Mouse (Mus musculus): Measurements from ENCODE around the gene Slc7a14.
"Not testable (repeated sequence)": the region's sequence is repeated elsewhere in the genome, so short reads cannot be mapped to it uniquely, and the experiment has no call there.

Slc7a14 gene

DNA sequence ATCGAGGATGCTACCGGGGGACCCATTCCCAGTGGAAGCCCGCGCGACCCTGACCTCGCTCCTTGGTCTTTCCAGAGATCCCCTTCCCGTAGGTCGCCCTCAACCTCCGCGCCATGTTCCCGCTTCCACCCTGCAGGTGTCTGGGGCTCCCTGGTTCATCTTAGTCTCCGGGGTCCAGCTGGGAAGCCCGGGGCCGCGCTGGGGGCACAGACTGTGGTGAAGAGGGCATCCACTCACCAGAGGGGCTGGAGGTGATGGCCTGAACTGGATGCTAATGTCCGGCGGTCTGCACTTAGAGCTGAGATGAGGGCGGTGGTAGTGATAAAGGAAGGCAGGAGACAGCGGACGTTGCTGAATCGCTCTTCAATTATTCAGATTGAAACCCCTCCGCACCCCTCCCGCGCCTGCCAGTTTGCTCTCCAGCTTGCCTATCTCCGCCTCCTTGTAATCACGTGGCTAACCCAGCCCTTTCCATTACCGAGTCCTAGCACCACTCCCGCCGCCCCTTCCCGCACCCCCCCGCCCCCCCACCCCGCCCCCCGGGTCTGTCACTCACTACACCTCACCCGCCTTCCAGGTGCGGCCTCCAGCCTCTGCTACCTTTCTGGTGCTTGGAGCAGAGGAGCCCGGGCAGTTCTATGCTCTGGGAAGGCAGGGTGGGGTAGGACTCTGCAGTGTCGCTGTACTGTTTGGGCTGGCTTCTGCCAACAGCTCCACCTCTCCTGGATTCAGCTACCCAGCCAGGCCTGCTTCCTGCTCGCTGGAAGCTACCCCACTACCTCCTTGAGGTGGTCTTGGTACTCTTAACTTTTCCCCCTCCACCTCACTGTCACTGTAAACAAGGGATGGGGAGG lies at the start of gene Slc7a14:
Slc7a14 (minus strand) TSS at position 445 of the 854 bp plus-strand sequence.
- in situ Hi-C loops (cut with MboI; ENCODE audit: low pct_unique_long_range_greater_than_20kb in 1 of 2, low sequenced_read_pairs in 2 of 2, unreplicated experiment in 1 of 2): no loop called here

DNA sequence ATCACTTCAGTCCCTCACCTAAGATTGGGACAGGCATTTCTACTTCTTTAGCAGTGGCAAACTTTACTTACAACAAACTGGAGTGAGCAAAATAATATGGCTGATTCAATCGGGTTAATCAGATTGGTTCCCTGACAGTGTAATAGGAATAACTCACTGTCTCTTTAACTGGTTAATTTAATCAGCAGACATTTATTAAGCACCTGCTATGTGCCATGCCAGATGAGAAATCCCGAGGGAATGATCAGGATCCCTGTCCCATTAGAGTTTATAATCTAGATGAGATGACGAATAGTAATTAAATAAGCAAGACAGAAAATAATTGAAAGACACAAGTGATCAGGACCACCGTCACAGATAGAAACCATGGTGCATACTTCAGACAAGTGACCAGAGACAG lies 36.4 kb upstream of the Slc7a14 start:
- in situ Hi-C loops (cut with MboI; ENCODE audit: low pct_unique_long_range_greater_than_20kb in 1 of 2, low sequenced_read_pairs in 2 of 2, unreplicated experiment in 1 of 2): no loop called here

DNA sequence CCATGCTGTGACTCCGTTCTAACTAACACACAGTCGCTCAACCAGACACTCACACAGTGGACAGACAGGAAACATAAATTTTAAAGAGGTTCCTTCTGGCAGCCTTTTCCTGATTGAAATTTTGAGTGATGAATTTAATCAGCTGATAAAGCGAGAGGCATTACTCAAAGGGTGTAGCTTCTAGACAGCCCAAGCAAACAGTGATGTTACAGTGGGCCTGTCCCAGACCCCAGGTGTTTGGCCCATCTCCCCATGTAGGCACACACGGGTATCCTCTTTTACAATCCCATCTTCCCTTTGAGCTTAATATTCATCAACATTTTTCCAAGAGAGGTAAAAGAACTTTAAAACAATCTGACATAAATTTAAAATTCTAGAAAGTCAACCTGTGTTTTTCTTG lies 35.6 kb upstream of the Slc7a14 start:
- in situ Hi-C loops (cut with MboI; ENCODE audit: low pct_unique_long_range_greater_than_20kb in 1 of 2, low sequenced_read_pairs in 2 of 2, unreplicated experiment in 1 of 2): no loop called here

DNA sequence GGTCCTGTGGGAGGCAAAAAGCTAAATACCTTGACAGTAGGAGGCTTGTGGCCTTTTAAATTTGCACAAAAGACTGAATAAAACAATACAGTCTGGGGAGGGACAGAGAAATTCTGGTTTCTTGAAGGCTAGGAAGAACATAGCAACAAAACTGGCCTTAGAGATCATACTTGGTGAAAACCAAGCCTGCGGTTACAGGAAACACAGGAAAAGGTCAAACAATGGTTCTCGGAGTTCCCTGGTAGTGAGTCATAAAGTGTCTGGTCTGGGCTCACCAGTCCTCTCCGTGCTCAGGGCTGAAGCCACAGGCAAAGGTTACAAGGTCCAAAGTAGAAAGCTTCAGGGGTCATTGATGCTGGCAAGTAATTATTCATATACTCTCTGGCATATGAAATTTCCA lies 29.1 kb upstream of the Slc7a14 start:
- in situ Hi-C loops (cut with MboI; ENCODE audit: low pct_unique_long_range_greater_than_20kb in 1 of 2, low sequenced_read_pairs in 2 of 2, unreplicated experiment in 1 of 2): no loop called here

DNA sequence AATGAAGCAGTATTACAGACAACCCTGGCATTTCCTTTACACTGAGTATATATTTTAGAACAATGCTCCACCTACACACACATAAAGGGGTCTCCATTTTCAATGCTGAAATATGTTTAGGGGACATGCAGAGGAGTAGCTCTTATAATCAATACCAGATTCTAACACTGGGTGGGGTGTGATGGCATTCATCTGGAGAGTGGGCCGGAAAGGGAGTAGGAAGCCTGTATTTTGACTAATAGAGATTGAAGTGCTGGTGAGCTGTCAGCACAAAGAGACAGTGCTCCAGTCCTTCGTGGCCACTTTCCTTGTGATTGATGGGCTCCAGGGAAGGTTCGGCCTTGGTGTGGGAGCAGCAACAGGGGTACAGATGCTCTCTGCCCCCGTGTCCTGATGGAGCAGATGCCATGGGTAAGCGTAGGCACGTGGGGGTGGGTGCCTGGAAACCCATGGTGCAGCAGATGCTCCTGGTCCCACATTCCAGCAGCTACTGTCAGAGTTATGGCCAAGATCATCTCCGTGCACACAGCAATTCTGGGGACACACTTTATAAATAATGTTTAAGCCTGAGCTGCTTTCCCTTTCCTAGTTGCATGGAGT lies 18.2 kb upstream of the Slc7a14 start:
- in situ Hi-C loops (cut with MboI; ENCODE audit: low pct_unique_long_range_greater_than_20kb in 1 of 2, low sequenced_read_pairs in 2 of 2, unreplicated experiment in 1 of 2): no loop called here

DNA sequence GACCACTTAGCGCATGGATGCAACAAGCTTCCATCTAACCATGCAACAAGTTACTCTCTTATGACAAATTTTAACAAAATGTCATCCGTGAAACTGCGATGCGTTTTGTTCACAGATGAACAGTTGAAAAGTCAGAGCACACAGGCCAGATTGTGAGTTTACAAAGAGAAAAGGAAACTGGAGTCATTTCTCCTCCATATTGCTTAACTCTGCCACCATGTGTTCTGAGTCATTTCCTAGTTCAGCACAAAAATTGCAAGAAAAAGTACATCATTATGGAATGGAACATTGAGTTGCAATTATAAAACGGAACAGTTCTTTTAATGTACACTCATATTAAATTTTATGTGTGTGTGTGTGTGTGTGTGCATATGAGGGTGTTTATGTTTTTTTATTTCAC lies 17.6 kb upstream of the Slc7a14 start:
- in situ Hi-C loops (cut with MboI; ENCODE audit: low pct_unique_long_range_greater_than_20kb in 1 of 2, low sequenced_read_pairs in 2 of 2, unreplicated experiment in 1 of 2): no loop called here

DNA sequence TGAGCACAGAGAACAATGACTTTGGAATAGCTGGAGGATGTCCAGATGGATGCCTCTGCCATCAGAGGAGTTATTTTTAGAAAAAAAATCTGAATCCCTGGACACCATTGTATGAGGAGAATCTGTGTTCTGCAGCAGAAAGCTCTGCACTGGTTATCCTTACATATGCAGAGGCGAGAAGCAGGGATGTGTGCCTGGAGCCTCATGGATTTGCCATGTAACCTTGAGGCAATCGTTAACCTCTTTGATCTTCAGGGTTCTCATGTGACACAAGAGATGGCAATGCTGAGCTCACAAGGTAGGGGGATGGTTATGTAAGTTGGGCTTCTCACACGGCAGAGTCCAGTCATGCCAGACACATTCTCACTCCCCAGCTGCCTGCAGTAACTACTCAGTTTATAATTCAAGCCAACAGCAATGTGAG lies 14.1 kb upstream of the Slc7a14 start:
- in situ Hi-C loops (cut with MboI; ENCODE audit: low pct_unique_long_range_greater_than_20kb in 1 of 2, low sequenced_read_pairs in 2 of 2, unreplicated experiment in 1 of 2): no loop called here

DNA sequence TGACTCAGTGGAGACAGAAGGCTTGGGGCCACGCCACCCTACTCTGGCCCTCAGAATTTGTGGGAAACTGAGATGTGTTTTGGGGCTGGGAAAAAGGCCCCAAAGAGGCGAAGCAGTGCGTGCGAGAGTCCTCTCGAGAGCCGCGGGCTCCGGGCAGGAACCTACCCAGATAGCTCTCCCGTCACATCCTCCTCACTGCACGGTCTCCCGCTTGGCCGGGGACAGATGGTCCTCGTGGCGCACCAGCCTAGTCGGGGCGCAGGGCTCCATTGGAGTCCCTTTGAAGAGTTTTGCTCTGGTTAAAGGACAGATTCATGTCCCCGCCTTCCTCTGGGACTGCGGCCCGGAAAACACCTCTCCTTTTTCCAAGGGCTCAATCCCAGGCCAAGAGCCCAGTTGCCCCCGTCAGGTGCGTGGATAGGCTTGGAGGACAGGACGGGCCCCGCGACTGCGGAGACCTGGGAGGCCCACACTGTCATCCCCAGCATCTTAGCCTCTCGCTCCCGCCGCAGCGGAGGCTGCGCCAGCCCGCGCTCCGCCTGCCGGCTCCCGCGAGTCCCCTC lies 726 bp downstream of the Slc7a14 start:
- in situ Hi-C loops (cut with MboI; ENCODE audit: low pct_unique_long_range_greater_than_20kb in 1 of 2, low sequenced_read_pairs in 2 of 2, unreplicated experiment in 1 of 2): no loop called here

DNA sequence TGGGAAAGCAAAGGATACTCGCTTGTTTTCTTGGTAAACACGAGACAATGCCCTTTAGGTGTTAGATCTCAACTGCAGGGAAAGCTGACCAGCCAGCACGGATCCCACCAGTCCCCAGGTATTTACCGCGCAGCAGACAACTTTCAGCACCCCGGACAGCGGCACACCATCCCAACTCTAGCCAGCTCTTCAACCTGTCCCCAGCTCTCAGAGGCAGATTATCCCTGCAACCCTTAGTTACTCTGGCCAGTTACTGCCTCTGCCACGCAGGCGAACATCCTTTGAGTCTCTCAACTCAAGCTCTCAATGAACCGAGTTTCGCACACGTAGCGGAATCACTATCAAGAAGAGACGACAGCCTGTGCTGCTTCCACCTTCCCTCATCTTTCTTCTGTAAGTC lies 1.3 kb downstream of the Slc7a14 start:
- in situ Hi-C loops (cut with MboI; ENCODE audit: low pct_unique_long_range_greater_than_20kb in 1 of 2, low sequenced_read_pairs in 2 of 2, unreplicated experiment in 1 of 2): no loop called here

DNA sequence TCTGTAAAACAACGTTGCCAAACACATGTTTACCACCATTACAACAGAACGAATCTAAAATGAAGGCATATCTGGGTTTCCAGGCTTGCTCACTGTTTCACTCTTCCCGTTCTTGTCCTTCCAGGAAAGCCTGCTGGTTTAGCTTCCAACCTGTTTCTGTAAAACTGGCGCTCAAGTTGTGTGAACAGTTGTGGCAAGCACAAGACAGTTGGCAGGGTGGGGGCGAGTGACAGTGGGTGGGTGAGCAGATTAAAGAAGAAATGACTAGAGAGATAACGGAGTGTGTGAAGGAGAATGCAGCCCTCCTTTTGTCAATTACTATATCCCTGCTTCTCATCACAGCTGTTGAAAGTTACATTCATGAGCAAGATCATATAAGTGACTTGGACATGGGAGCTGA lies 2.2 kb downstream of the Slc7a14 start:
- in situ Hi-C loops (cut with MboI; ENCODE audit: low pct_unique_long_range_greater_than_20kb in 1 of 2, low sequenced_read_pairs in 2 of 2, unreplicated experiment in 1 of 2): no loop called here

DNA sequence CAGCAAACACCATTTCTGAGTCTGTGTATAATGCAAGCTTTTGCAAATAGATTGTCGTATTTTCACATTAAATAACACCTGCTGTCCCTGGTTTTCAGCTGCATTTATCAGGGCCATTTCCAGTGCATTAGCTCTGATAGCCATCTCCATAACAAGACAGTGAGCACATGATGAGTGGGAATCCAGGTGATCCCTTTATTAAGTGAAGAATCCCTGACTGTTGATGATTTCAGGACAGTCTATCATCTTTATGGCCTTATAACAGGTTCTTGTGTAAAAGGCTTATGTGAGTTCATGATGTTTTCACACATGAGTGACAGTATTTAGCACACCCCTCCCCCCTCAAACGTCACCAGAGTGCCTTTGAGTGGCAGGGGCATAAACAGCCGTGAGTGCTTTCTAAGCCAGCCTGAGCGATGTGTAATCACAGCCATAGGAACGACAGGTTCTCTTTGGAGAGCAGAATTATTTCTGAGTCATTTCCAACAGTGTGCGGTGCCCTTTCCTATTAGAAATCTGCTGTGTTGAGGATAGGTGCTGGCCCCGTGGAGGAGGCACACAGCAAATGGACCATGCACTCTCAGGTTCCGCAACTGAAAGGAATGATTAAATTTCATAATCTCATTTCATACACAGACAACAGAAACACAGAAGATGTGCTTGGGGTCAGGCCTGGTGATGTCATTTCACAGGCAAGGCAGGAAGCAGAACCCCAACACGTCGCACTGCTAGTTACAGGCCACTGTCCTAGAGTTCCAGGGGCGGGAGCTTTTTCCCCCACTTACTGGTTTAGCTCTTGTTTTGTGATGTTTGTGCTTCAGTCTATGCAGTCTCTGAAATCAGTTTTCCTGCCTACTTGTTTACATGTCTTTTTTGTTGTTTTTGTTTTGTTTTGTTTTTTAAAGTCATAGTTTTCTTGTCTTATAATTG lies 18.2 kb downstream of the Slc7a14 start:
- in situ Hi-C loops (cut with MboI; ENCODE audit: low pct_unique_long_range_greater_than_20kb in 1 of 2, low sequenced_read_pairs in 2 of 2, unreplicated experiment in 1 of 2): no loop called here

DNA sequence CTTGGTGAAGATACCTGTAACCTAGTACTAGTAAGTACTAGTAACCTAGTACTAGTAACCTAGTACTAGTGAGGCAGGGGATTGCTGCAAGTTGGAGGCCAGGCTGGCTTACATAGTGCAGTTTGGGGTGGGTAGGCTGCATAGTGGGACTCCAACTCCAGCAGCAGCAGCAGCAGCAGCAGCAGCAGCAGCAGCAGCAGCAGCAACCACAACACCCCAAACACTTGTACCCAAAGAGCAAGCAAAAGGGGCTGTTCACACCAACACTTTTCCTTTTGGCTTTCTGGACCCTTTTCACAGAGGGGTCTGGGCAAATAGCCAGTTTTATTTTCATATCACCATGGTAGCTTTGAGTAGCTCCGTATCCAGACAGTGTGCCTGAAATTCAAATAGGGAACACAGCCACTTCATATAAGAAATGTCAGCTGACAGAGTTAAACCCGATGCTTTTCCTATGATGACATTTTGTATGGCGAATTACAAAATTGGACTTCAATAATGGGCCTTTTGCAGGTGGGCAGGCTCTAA lies 22.7 kb downstream of the Slc7a14 start:
- in situ Hi-C loops (cut with MboI; ENCODE audit: low pct_unique_long_range_greater_than_20kb in 1 of 2, low sequenced_read_pairs in 2 of 2, unreplicated experiment in 1 of 2): no loop called here

DNA sequence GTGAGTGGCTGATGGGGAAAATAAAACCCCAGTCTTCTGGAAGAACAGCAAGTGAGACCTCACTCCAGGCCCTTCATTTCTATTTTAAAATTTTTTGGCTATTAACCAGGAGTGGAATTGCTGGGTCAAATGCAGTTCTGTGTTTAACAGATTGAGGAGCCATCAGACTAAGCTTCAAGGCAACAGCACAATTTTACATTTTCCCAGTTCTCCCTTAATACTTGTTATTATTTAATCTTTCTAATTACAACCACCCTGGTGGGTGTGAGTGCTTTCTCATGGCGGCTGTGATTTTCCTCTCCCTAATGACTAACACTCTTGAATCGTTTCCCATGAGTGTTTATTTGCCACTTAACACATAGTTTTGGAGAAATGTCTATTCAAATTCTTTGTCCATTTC lies 29.1 kb downstream of the Slc7a14 start:
- in situ Hi-C loops (cut with MboI; ENCODE audit: low pct_unique_long_range_greater_than_20kb in 1 of 2, low sequenced_read_pairs in 2 of 2, unreplicated experiment in 1 of 2): no loop called here

DNA sequence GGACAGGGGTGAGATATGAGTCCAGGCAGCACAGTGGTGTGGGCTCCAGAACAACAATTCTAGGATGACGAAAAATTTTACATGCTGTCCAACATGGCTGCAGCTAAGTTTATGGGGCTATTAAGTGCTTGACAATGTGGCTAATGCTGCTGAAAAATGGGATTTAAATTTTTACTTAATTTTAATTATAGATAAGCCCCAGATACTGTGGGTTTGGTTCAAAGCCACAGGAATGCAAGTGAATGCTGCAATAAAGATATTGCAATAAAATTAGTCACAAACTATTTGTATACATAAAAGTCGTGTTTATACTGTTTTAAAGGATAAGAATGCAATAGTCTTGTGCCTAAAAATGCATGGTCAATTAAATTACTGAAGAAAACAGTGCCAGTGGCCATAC lies 35.3 kb downstream of the Slc7a14 start:
- in situ Hi-C loops (cut with MboI; ENCODE audit: low pct_unique_long_range_greater_than_20kb in 1 of 2, low sequenced_read_pairs in 2 of 2, unreplicated experiment in 1 of 2): no loop called here

DNA sequence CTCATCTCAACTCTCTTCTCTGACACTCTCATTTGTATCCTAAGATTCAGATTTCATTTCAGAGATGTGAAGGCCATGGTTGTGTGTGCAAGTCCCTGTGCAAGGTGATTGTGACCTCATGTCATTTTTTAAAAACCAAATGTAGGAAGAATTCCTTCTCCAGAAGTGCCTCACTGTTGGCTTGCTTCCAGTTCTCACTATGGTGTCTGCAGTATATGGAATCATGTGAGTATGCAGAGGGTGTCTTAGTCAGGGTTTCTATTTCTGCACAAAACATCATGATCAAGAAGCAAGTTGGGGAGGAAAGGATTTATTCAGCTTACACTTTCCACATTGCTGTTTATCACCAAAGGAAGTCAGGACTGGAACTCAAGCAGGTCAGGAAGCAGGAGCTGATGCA lies 36.9 kb downstream of the Slc7a14 start:
- in situ Hi-C loops (cut with MboI; ENCODE audit: low pct_unique_long_range_greater_than_20kb in 1 of 2, low sequenced_read_pairs in 2 of 2, unreplicated experiment in 1 of 2): not testable (repeated sequence)

DNA sequence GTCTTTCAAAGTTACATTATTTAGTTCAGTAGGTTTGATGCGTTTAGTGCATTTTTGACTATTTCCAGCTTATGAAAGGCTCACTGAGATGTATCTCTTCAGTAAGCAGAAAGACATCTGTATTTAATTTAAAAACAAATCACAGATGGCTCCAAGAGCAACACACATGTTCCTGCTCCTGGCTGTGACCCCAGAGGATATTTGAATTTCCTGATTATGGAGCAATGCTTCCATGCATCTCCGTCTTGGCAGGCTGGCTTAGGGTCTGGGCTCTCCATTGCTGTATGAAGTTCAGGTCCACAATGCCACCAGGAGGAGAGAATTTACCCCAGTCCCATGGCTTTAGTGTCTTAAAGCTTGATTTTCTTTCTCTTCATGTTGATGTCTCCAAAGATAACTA lies 37.5 kb downstream of the Slc7a14 start:
- in situ Hi-C loops (cut with MboI; ENCODE audit: low pct_unique_long_range_greater_than_20kb in 1 of 2, low sequenced_read_pairs in 2 of 2, unreplicated experiment in 1 of 2): no loop called here

DNA sequence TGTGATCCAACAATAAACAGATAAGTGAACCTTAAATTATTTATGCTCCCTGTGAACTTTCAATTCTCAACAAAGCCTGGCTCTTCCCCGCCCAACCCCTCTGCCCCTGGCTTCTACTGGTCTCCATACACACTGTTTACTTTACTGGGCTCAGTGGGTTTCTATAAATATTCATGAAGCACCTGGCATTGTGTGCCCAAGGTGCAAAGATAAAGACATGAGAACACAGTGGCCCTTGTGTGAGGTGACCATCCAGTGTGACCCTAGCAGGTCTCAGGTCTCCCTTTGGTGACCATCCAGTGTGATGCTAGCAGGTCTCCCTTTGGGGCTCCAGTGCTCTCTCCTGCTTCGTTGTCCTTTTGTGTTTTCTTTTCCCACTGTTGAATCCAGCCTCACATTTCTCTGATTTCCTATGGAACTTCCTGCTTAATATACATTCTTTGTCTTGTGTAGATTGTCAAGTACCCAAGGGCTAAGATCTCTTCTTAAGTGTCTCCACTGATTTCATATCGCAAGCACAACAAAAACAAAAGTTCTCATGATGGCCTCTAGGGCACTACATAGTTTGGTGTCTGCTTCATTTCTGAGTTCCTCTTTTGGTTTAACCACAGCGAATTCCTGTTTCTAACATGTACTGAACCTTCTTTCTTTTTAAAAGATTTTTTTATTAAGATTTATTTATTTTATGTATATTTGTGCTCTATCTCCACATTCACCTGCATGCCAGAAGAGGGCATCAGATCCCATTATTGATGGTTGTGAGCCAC lies 40.4 kb downstream of the Slc7a14 start:
- in situ Hi-C loops (cut with MboI; ENCODE audit: low pct_unique_long_range_greater_than_20kb in 1 of 2, low sequenced_read_pairs in 2 of 2, unreplicated experiment in 1 of 2): no loop called here

DNA sequence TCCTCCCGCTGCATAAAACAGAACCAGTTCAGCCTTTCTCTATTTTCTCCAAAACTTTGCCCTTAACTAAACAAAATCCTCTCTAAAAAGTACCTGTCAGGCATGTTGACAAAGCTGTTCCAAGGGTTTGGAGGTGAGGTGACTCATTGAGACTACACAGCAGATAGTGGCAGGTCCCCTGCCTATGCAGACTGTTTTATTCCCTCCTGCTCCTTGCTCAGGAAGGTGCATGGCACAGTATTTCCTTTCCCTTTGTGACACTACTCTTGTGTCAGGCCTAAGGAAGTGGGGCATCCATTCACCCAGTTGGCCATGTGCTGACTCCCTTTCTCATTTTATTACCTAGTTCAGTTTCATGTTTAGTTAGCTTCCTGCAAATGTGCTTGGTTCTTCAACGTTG lies 42.3 kb downstream of the Slc7a14 start:
- in situ Hi-C loops (cut with MboI; ENCODE audit: low pct_unique_long_range_greater_than_20kb in 1 of 2, low sequenced_read_pairs in 2 of 2, unreplicated experiment in 1 of 2): no loop called here

Data from mouse embryonic stem cell (cell line).